Mouse (Mus musculus): ENCODE measurements around the gene Zfp444. TPM values are rescaled to one million over a fixed set of nuclear protein-coding genes. Genes with fewer than 3 reads are reported as not detected.
"Not testable (repeated sequence)": the region's sequence is repeated elsewhere in the genome, so short reads cannot be mapped to it uniquely, and the experiment has no call there.

Zfp444 gene
- total RNA-seq, 4 experiments from 2014 or later = 45.2 to 59.5 (median 54.9) TPM

GRCm38 (mm10) chr7:6213144-6213543 is 41.1 kb downstream of the Zfp444 start:
- DNase-seq (ENCODE audit: low spot score in 2 of 2) = no peak

- DNase-seq (ENCODE audit: low spot score in 2 of 2) = not testable (repeated sequence)
Measured at GRCm38 (mm10) chr7:6214691-6215090, 42.7 kb downstream of the Zfp444 start.

GRCm38 (mm10) chr7:6220147-6220546 is 48.1 kb downstream of the Zfp444 start:
- DNase-seq (ENCODE audit: low spot score in 2 of 2) = no peak

GRCm38 (mm10) chr7:6221978-6222377 is 50.0 kb downstream of the Zfp444 start, which contains the start of gene Zscan5b:
Zscan5b (plus strand) TSS chr7:6222278.
- no peak for DNase-seq (ENCODE audit: low spot score in 2 of 2)

- peak in 1 of 2 experiments; percentile 12 for DNase-seq (ENCODE audit: low spot score in 2 of 2)
Measured at GRCm38 (mm10) chr7:6228491-6228890, 56.5 kb downstream of the Zfp444 start.

GRCm38 (mm10) chr7:6239787-6240186 is 67.8 kb downstream of the Zfp444 start:
- no peak for DNase-seq (ENCODE audit: low spot score in 2 of 2)

GRCm38 (mm10) chr7:6240841-6241425 is 68.9 kb downstream of the Zfp444 start:
- peak; percentile 9 to 13 for DNase-seq (ENCODE audit: low spot score in 2 of 2)

Other genes starting within 250 kb of the Zfp444 start
- gene Vmn1r65, start 161.2 kb upstream of the Zfp444 start, total RNA-seq (2022) = not detected
- gene Nlrp4c, start 127.1 kb upstream of the Zfp444 start, total RNA-seq (2022) = not detected
- gene Zfp787, start 16.2 kb upstream of the Zfp444 start, total RNA-seq (2022) = 10 to 100 TPM; 22.1 to 29.3 (median 27.7) TPM
- not detected for gene Galp, start 24.9 kb downstream of the Zfp444 start, total RNA-seq (2022)
- gene Zscan5b, start 50.1 kb downstream of the Zfp444 start, total RNA-seq (2022) = not detected
- not detected for gene Epp13, start 80.5 kb downstream of the Zfp444 start, total RNA-seq (2022)
- gene Zfp667, start 114.4 kb downstream of the Zfp444 start, total RNA-seq (2022) = 10 to 100 TPM; 15.5 to 21.1 (median 18.2) TPM
- 10 to 100 TPM; 10.1 to 14.2 (median 11.1) TPM for gene Zfp583, start 159.1 kb downstream of the Zfp444 start, total RNA-seq (2022)
- 1 to 10 TPM; 5.8 to 6.8 (median 6.0) TPM for gene Gm3854, start 171.5 kb downstream of the Zfp444 start, total RNA-seq (2022)
- gene Zfp78, start 191.1 kb downstream of the Zfp444 start, total RNA-seq (2022) = 1 to 10 TPM; 4.0 to 7.5 (median 6.5) TPM
- gene Zfp28, start 211.1 kb downstream of the Zfp444 start, total RNA-seq (2022) = 1 to 10 TPM; 8.0 to 9.9 (median 8.4) TPM
- 10 to 100 TPM; 20.0 to 22.2 (median 21.4) TPM for gene Smim17, start 226.5 kb downstream of the Zfp444 start, total RNA-seq (2022)
- under 1 TPM; 0.18 to 0.53 (median 0.38) TPM for gene Gm20715, start 238.1 kb downstream of the Zfp444 start, total RNA-seq (2022)

Measured in layer of hippocampus, adult 8-10 months (tissue).